Mouse (Mus musculus) C2C12 (cell line): Measurements from ENCODE around the gene Mctp1.

ENCODE experiments used
- CTCF ChIP-seq: IDR thresholded peaks from one replicate; pipeline ENCODE4 v1.5.1; 2011; ENCODE audit not compliant: control insufficient read depth, insufficient read depth, insufficient read length
- MYOD1 ChIP-seq: IDR thresholded peaks from one replicate; pipeline ENCODE4 v1.6.1; 2011; ENCODE audit warnings: low read depth; ENCODE audit not compliant: control insufficient read depth, insufficient read length

DNA sequence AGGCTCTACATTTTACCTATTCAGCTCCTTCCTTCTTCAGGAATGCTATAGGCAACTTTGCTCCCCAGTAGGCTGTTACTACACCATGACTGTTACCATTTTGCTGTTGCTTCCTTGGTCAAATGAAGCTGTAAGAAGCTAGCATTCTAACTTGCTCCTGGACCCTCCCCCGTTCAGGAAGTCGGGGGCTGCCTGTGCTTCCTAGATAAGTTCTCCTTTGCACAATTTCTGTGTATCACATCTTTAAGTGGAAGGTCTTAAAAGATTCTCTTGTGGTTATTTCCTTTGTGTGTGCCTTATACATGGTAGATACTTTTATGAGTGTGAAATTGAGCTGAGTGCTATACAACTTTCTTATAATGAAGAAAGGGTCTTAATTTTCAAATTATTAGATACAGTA lies 25.0 kb downstream of the Mctp1 start:
- TF ChIP-seq CTCF: no peak
- no peak for TF ChIP-seq MYOD1
